Mouse (Mus musculus) lung, adult 2 months (tissue): Measurements from ENCODE around the gene Lrrc55.

Source experiments
- CTCF ChIP-seq: fragments of 200-500 bp; IDR thresholded peaks from 2 replicates; pipeline ENCODE4 v1.5.1; 2011; ENCODE audit warnings: mild to moderate bottlenecking, low read length, control low read depth; ENCODE audit not compliant: insufficient read depth
- POLR2A ChIP-seq: fragments of 200-500 bp; IDR thresholded peaks from 2 replicates; pipeline ENCODE4 v1.6.1; 2011; ENCODE audit warnings: low read depth, mild to moderate bottlenecking, control low read depth, low read length, borderline replicate concordance; ENCODE audit errors: extremely low read depth

DNA sequence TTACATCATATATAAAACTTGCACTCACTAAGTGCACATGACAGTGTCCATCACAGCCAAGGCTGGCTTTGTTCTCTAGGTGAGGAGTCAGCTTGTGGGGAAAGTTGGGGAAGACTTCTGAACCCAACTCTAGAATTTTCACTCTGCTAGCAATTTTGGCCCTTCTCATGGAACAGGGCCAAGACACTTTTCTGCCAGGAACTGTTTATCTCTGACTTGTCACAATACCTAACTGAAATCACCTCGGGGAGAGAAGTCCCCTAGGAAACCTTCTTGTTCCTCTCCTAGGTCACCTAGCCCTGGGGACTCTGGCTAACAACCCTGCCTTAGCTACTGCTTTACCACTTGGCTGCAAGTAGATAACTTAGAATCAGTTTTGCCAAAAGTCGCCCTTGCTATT lies 64.8 kb downstream of the Lrrc55 start:
- no peak for TF ChIP-seq CTCF
- TF ChIP-seq POLR2A: no peak
